Mouse (Mus musculus) brain, embryonic 14.5 days (tissue): ENCODE measurements around the gene Rpl22. TPM values are rescaled to one million over a fixed set of nuclear protein-coding genes. Genes with fewer than 3 reads are reported as not detected.

Experiments used
- DNase-seq: peaks from one replicate; pipeline ENCODE4 v3.0.0-alpha.2; 2011; ENCODE audit warnings: low read depth
- CTCF ChIP-seq: fragments of 200-500 bp; IDR thresholded peaks from 2 replicates; pipeline ENCODE4 v1.5.1; 2012; ENCODE audit warnings: inconsistent platforms, mild to moderate bottlenecking, moderate library complexity, borderline replicate concordance; ENCODE audit not compliant: insufficient read depth, insufficient read length; ENCODE audit errors: extremely low read depth
- POLR2A ChIP-seq: fragments of 200-500 bp; IDR thresholded peaks from 2 replicates; pipeline ENCODE4 v1.6.1; 2012; ENCODE audit warnings: mild to moderate bottlenecking, inconsistent platforms, borderline replicate concordance; ENCODE audit not compliant: poor library complexity, insufficient read depth, insufficient read length, severe bottlenecking; ENCODE audit errors: extremely low read depth
- polyA plus RNA-seq: library from polyadenylated mRNA; depleted of rRNA; stranded (reverse); fragments of >200 nt; gene quantifications from 2 replicates; pipeline ENCODE4 v1.2.3, GENCODE M21; 2012

Gene Rpl22
- polyA plus RNA-seq, 1 experiment, result 292 TPM

DNA sequence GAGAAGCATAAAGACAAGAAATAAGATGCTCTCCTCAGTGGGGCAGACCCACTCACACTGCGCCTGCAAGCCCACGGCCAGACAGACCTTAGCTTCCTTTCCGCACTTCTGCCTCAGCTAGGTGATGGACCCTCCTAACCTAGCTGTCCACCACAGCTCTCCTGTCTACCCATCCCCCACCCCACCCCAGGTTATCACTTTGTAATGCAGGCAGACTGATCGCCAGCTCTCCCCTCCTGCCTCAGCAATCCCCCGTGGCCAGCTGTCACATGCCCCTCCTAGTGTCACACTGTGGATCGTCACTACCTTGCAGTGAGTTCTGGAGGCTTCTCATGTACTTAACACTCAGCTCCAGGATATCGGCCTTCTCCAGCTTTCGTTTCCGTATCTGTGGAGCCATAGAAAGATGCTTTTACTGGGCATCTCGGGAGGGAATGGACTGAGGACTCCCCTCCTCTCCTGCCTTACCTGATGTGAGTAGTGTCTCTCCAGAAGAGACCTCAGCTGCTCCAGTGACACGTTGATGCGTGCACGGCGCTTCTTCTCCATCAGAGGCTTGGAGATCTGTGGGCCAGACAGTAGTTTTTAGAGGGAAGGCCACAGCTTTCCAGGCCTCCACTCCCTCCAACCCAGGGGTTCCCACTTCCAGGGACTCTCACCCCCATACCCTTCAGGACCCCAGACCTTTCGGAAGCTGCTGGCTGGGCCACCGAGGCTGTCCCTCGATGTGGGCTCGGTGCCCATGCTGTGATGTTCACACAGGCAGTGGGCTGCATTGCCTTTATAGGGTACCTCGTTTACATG is 38.0 kb upstream of the Rpl22 start:
- no peak for DNase-seq
- no peak for TF ChIP-seq POLR2A
- no peak for TF ChIP-seq CTCF

DNA sequence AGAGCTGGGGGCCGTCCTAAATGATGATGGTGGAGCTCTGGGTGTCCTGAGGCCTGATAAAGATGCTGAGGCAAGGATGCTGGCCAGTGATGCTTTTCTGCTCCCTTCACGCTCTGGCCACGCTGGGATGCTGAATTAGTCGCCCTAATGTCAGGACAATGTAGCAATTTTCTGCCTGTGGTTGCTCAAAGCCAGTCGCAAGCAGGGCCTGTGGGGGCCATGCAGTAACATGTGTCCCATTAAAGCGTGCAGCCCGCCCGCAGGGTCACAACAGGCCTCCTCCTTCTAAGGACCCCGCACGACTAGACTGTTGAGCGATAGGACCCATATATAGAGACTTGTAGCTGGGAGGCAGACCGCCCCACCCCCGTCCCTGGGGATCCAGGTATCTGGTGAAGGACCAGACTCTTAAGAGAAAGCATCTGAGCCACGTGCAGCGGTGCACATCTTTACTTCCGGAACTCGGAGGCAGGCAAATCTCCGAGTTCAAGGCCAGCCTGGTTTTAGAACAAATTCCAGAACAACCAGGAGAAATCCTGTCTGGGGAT is 37.1 kb upstream of the Rpl22 start:
- TF ChIP-seq POLR2A, result no peak
- peak; percentile 31 for DNase-seq

- peak; percentile 78 for DNase-seq
- TF ChIP-seq CTCF (no peak), POLR2A (no peak)
These were observed 35.2 kb upstream of the Rpl22 start for GRCm38 (mm10) chr4:152290385-152290784.

DNA sequence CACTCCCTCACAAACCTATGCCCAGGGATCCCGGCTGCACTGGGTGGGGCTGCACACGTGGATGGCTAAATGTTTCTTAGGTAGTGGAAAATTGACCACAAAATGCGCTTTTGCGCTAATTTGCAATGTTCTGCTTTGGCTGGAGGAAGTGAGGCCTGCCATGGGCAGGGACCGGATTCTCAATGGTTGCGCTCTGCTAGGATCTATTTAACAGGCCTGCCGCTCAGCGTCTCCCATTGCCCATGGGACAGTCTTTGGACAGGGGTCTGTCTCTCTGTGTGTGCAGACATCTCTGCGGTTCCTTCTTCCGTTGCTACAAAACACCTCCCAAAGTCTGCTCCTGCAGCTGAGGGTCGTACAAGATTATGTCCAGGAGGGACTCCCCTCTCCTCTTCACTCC is 34.6 kb upstream of the Rpl22 start:
- TF ChIP-seq POLR2A (no peak), CTCF (no peak)
- no peak for DNase-seq

GRCm38 (mm10) chr4:152291562-152291961 is 34.0 kb upstream of the Rpl22 start, which contains the start of gene Hes3:
Hes3 (minus strand) TSS chr4:152291662.
- TF ChIP-seq CTCF, result no peak
- TF ChIP-seq POLR2A, result no peak
- no peak for DNase-seq

DNA sequence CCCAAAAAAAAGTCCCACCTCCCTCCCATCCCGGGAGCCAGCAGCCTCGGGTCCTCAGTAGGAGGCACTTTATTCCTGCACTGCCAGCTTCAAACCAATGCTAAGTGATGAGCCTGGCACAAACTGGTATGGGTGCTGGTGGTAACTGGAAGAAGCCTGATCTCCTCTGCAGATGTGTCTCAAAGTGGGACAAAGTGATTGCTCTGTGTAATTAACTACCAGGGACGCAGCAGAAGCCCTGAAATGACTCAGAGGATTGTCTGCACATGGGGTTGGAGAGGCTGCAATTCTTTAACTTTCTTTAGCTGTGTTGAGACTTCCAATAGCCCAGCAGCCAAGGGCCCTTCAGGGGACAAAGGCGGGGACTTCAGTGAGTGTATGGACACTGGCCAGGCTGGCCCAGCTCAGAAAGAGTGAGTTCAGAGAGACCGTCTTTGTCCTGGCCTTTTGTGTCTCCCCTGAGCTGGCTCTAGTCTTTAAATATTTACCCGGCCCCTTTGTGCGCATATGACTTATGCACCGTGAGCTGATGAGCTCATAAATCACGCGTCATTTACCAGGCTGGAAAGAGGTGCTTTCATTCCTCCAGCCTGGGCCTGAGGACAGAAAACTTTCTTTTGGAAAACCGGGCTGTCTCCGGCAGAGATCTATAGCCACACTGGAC is 33.3 kb upstream of the Rpl22 start:
- TF ChIP-seq CTCF, result no peak
- TF ChIP-seq POLR2A, result no peak
- peak; percentile 67 for DNase-seq

GRCm38 (mm10) chr4:152294188-152294929 is 31.2 kb upstream of the Rpl22 start:
- TF ChIP-seq CTCF (peak; percentile 49; the same call in 1 of the 2 replicates), POLR2A (no peak)
- DNase-seq, result no peak

GRCm38 (mm10) chr4:152295916-152296315 is 29.6 kb upstream of the Rpl22 start:
- TF ChIP-seq POLR2A (no peak), CTCF (no peak)
- DNase-seq, result no peak

DNA sequence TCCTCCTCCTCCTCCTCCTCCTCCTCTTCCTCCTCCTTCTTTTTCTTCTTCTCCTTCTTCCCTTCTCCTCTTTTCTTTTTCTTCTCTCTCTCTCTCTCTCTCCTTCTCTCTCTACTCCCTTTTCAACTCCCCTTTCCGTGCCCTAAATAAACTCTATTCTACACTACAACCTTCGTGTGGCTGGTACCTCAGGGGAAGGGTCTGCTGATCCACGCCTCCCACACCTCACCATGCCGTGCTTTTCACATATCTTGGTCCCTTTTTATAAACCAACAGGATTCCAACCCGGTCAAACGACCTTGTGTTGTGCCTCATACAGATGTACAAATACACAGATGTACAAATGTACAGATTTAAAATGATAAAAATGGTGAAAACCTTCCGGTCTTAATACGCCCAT is 29.2 kb upstream of the Rpl22 start:
- DNase-seq, result no peak
- no peak for TF ChIP-seq CTCF
- no peak for TF ChIP-seq POLR2A

- DNase-seq, result peak; percentile 99
- TF ChIP-seq POLR2A (peak; percentile 89), CTCF (no peak)
These were observed 28.4 kb upstream of the Rpl22 start, which contains the start of gene Icmt for GRCm38 (mm10) chr4:152296874-152297861. Icmt (plus strand) TSS chr4:152297227.
